Mouse (Mus musculus) C2C12 (cell line): ENCODE results near the gene Map1b. TPM values are rescaled to one million over a fixed set of nuclear protein-coding genes. Genes with fewer than 3 reads are reported as not detected.

Experiments used
- H3K27me3 ChIP-seq: one replicate; pipeline ENCODE4 v1.6.1; 2011; ENCODE audit not compliant: control insufficient read depth, insufficient read depth, insufficient read length
- H3K36me3 ChIP-seq: one replicate; pipeline ENCODE4 v1.6.1; 2011; ENCODE audit not compliant: control insufficient read depth, insufficient read depth
- H3K4me3 ChIP-seq: one replicate; pipeline ENCODE4 v1.5.1; 2011; ENCODE audit warnings: mild to moderate bottlenecking, control low read depth; ENCODE audit not compliant: poor library complexity, insufficient read depth, severe bottlenecking
- H3K79me2 ChIP-seq: one replicate; pipeline ENCODE4 v1.6.1; 2011; ENCODE audit not compliant: control insufficient read depth, insufficient read depth
- H3K79me3 ChIP-seq: one replicate; pipeline ENCODE4 v1.6.1; 2011; ENCODE audit warnings: low read depth, control low read depth
- H3ac ChIP-seq: one replicate; pipeline ENCODE3; 2011; ENCODE audit warnings: low read depth; ENCODE audit not compliant: control insufficient read depth, insufficient read length
- CEBPB ChIP-seq: IDR thresholded peaks from one replicate; pipeline ENCODE4 v1.6.1; 2011; ENCODE audit warnings: low read depth, mild to moderate bottlenecking, control low read depth, moderate library complexity
- CTCF ChIP-seq: IDR thresholded peaks from one replicate; pipeline ENCODE4 v1.5.1; 2011; ENCODE audit not compliant: control insufficient read depth, insufficient read depth, insufficient read length
- FOSL1 ChIP-seq: IDR thresholded peaks from one replicate; pipeline ENCODE4 v1.8.0; 2011; ENCODE audit warnings: mild to moderate bottlenecking, low read length; ENCODE audit not compliant: poor library complexity, insufficient read depth, severe bottlenecking
- MAX ChIP-seq: IDR thresholded peaks from one replicate; pipeline ENCODE4 v1.6.1; 2011; ENCODE audit warnings: mild to moderate bottlenecking, control low read depth
- MYOD1 ChIP-seq: IDR thresholded peaks from one replicate; pipeline ENCODE4 v1.6.1; 2011; ENCODE audit warnings: low read depth; ENCODE audit not compliant: control insufficient read depth, insufficient read length
- MYOG ChIP-seq: IDR thresholded peaks from one replicate; pipeline ENCODE4 v1.6.1; 2011; ENCODE audit not compliant: control insufficient read depth, insufficient read length; ENCODE audit errors: extremely low read depth
- USF1 ChIP-seq: IDR thresholded peaks from one replicate; pipeline ENCODE4 v1.6.1; 2011; ENCODE audit warnings: low read depth, mild to moderate bottlenecking, control low read depth, moderate library complexity
- polyA plus RNA-seq: library from polyadenylated mRNA; unstranded; fragments of >200 nt; fragmentation: generic; extraction: Trizol; gene quantifications from one replicate; pipeline ENCODE4 v1.2.1, GENCODE M21; 2012; ENCODE audit warnings: missing spikeins

Map1b gene
- polyA plus RNA-seq, 1 experiment, result 26.4 TPM

- TF ChIP-seq MAX (no peak), USF1 (no peak), CTCF (no peak), CEBPB (no peak), MYOG (no peak), MYOD1 (no peak), FOSL1 (no peak)
- Histone ChIP-seq H3K4me3 (no peak overlapping the region), H3K79me2 (peaks cover 95% of the 10 kb centered on the region), H3K36me3 (peaks cover 18% of the 10 kb centered on the region), H3K79me3 (peaks cover 27% of the 10 kb centered on the region), H3K27me3 (no peaks in the 10 kb centered on the region), H3ac (no peak overlapping the region)
Observed at GRCm38 (mm10) chr13:99458658-99459386, 57.5 kb downstream of the Map1b start.

GRCm38 (mm10) chr13:99454977-99455376 is 61.4 kb downstream of the Map1b start:
- peaks cover 92% of the 10 kb centered on the region for H3K79me2 ChIP-seq
- TF ChIP-seq MYOD1 (no peak), CTCF (no peak), MYOG (no peak), CEBPB (no peak), MAX (no peak), USF1 (no peak), FOSL1 (no peak)

GRCm38 (mm10) chr13:99452444-99452843 is 63.9 kb downstream of the Map1b start:
- Histone ChIP-seq H3K79me2 (peaks cover 90% of the 10 kb centered on the region), H3K36me3 (peaks cover 7% of the 10 kb centered on the region), H3K79me3 (peaks cover 30% of the 10 kb centered on the region), H3ac (no peak overlapping the region), H3K4me3 (no peak overlapping the region), H3K27me3 (no peaks in the 10 kb centered on the region)
- TF ChIP-seq CTCF (no peak), MYOD1 (no peak)

More at GRCm38 (mm10) chr13:99454977-99455376, 61.4 kb downstream of the Map1b start:
- Histone ChIP-seq H3ac (no peak overlapping the region), H3K36me3 (peaks cover 7% of the 10 kb centered on the region), H3K27me3 (no peaks in the 10 kb centered on the region), H3K79me3 (peaks cover 28% of the 10 kb centered on the region), H3K4me3 (no peak overlapping the region)

- H3K27me3 ChIP-seq, result no peaks in the 10 kb centered on the region
- peaks cover 24% of the 10 kb centered on the region for H3K79me3 ChIP-seq
- peaks cover 3% of the 10 kb centered on the region for H3K36me3 ChIP-seq
- peaks cover 90% of the 10 kb centered on the region for H3K79me2 ChIP-seq
- H3ac ChIP-seq, result no peak overlapping the region
- no peak overlapping the region for H3K4me3 ChIP-seq
- TF ChIP-seq FOSL1, result no peak
- no peak for TF ChIP-seq MAX
- no peak for TF ChIP-seq USF1
- no peak for TF ChIP-seq CTCF
- TF ChIP-seq MYOD1, result no peak
- no peak for TF ChIP-seq MYOG
Observed at GRCm38 (mm10) chr13:99451276-99451675, 65.1 kb downstream of the Map1b start.

- Histone ChIP-seq H3K79me3 (peaks cover 27% of the 10 kb centered on the region), H3K27me3 (no peaks in the 10 kb centered on the region), H3K36me3 (no peaks in the 10 kb centered on the region), H3ac (no peak overlapping the region), H3K4me3 (no peak overlapping the region), H3K79me2 (peaks cover 90% of the 10 kb centered on the region)
- TF ChIP-seq CTCF (no peak), CEBPB (no peak), FOSL1 (no peak), MYOD1 (no peak), MAX (no peak), MYOG (no peak), USF1 (no peak)
Observed at GRCm38 (mm10) chr13:99450766-99451165, 65.6 kb downstream of the Map1b start.

GRCm38 (mm10) chr13:99449547-99449946 is 66.8 kb downstream of the Map1b start:
- peaks cover 2% of the 10 kb centered on the region for H3K36me3 ChIP-seq
- H3ac ChIP-seq, result no peak overlapping the region
- peaks cover 90% of the 10 kb centered on the region for H3K79me2 ChIP-seq
- peaks cover 39% of the 10 kb centered on the region for H3K79me3 ChIP-seq
- no peak overlapping the region for H3K4me3 ChIP-seq
- H3K27me3 ChIP-seq, result no peaks in the 10 kb centered on the region
- TF ChIP-seq CEBPB (no peak), CTCF (no peak)
